Mouse (Mus musculus): ENCODE data around the gene Gm26558. TPM values are rescaled to one million over a fixed set of nuclear protein-coding genes. Genes with fewer than 3 reads are reported as not detected.
A peak's percentile ranks its signal among the peaks of the same experiment; 100 is the strongest.

The Gm26558 gene
- polyA plus RNA-seq (2016; fragmentation: Nextera tagmentation; extraction: Ambion mirVana), result 3.1 and 3.2 TPM in 2 replicates

- DNase-seq (ENCODE audit: extremely low spot score, low spot score), result peak; percentile 66
Observed at GRCm38 (mm10) chr2:70661715-70662495, at the start of gene Gm26558. TSS of gene Gm26558 (minus strand) at chr2:70662108.

DNA sequence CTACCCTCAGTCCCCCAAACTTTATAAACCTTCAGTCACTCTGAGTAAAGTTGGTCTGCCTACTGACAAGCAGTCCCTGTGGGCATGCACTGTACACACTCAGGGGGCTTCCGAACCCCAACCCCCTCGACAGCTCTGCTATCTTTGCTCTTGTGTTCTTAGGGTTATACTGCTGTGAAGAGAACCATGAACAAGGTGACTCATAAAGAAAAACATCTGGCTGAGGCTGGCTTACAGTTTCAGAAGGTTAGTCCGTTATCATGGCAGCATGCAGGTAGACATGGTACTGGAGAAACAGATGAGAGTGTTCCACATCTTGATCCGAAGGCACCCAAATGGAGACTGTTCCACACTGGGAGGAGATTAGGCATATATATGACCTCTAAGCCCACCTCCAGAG is 49.0 kb upstream of the Gm26558 start:
- 95% methylated on average over 4 of the region's 4 CpGs for WGBS
- no peak for DNase-seq (ENCODE audit: extremely low spot score, low spot score)
- H3K27me3 ChIP-seq (ENCODE audit: poor library complexity, severe bottlenecking), result no peaks in the 10 kb centered on the region
- no peaks in the 10 kb centered on the region for H3K4me1 ChIP-seq
- no peak overlapping the region for H3K4me3 ChIP-seq
- peaks cover 67% of the 10 kb centered on the region for H3K36me3 ChIP-seq (replicated peaks)
- no peak overlapping the region for H3K27ac ChIP-seq
- H3K9me3 ChIP-seq, result no peaks in the 10 kb centered on the region

More at GRCm38 (mm10) chr2:70661715-70662495, at the start of gene Gm26558:
- Histone ChIP-seq H3K4me1 (peaks cover 24% of the 10 kb centered on the region), H3K36me3 (replicated peaks) (peaks cover 32% of the 10 kb centered on the region), H3K4me3 (peak within 1 kb of the TSS; percentile 91), H3K27me3 (ENCODE audit: poor library complexity, severe bottlenecking) (no peaks in the 10 kb centered on the region), H3K27ac (peak within 1 kb of the TSS; percentile 94), H3K9me3 (no peaks in the 10 kb centered on the region)
- WGBS, result under 1% methylated on average over 54 of the region's 54 CpGs

- 95% methylated on average over 7 of the region's 7 CpGs for WGBS
Observed at GRCm38 (mm10) chr2:70710236-70710635, 48.3 kb upstream of the Gm26558 start.

DNA sequence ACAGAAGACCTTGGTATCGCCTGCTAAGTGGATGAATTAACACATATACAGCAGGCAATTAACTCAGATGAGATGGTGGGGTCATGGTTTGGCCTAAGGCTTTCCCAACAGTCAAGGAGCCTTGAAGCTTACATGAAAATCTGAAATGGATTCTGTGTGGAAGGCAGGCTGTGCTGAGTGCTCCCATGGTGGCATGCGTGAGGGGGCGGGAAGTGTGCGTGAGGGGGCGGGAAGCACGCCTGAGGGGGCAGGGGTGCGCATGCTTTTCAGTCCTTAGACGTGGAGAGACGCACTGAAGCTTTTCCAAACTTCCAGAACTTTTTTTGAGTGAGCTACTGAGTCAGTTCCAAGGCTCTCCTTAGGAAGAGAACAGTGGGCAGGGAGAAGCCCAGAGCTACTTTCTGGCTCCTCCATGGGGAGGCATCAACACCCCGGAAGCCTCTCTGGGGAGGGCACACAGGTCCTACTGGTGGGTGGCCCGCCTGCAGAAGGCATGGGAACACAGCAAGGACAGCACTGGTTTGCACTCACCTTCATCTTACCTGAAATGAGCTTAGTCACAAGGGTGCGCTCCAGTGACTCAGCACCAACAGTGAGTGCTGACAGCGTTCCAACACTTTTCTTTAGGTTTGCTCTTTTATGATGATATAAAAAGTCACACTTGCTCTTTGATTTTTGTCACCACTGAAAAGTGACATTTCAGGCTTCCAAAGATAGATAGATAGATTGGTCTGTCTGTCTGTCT is 47.2 kb upstream of the Gm26558 start:
- no peak for DNase-seq (ENCODE audit: extremely low spot score, low spot score)
- WGBS, result 84% methylated on average over 13 of the region's 13 CpGs
- peaks cover 11% of the 10 kb centered on the region for H3K4me1 ChIP-seq
- no peaks in the 10 kb centered on the region for H3K9me3 ChIP-seq
- H3K36me3 ChIP-seq (replicated peaks), result peaks cover 50% of the 10 kb centered on the region
- H3K27me3 ChIP-seq (ENCODE audit: poor library complexity, severe bottlenecking), result no peaks in the 10 kb centered on the region
- H3K27ac ChIP-seq, result no peak overlapping the region
- H3K4me3 ChIP-seq, result no peak overlapping the region

More at GRCm38 (mm10) chr2:70710236-70710635, 48.3 kb upstream of the Gm26558 start:
- Histone ChIP-seq H3K9me3 (no peaks in the 10 kb centered on the region), H3K36me3 (replicated peaks) (peaks cover 61% of the 10 kb centered on the region), H3K4me3 (no peak overlapping the region), H3K27ac (no peak overlapping the region), H3K27me3 (ENCODE audit: poor library complexity, severe bottlenecking) (no peaks in the 10 kb centered on the region), H3K4me1 (peaks cover 2% of the 10 kb centered on the region)
- DNase-seq (ENCODE audit: extremely low spot score, low spot score), result no peak

- WGBS, result 63% methylated on average over 5 of the region's 5 CpGs
- H3K4me1 ChIP-seq, result peaks cover 18% of the 10 kb centered on the region
- no peaks in the 10 kb centered on the region for H3K27me3 ChIP-seq (ENCODE audit: poor library complexity, severe bottlenecking)
- no peak overlapping the region for H3K27ac ChIP-seq
- no peaks in the 10 kb centered on the region for H3K9me3 ChIP-seq
- DNase-seq (ENCODE audit: extremely low spot score, low spot score), result no peak
- H3K4me3 ChIP-seq, result no peak overlapping the region
- H3K36me3 ChIP-seq (replicated peaks), result no peaks in the 10 kb centered on the region; the same call in 1 of the 2 replicates
Observed at GRCm38 (mm10) chr2:70702403-70702802, 40.5 kb upstream of the Gm26558 start.

- Histone ChIP-seq H3K9me3 (no peaks in the 10 kb centered on the region), H3K27ac (no peak overlapping the region), H3K27me3 (ENCODE audit: poor library complexity, severe bottlenecking) (no peaks in the 10 kb centered on the region), H3K4me1 (peaks cover 18% of the 10 kb centered on the region), H3K4me3 (no peak overlapping the region), H3K36me3 (replicated peaks) (peaks cover under 1% of the 10 kb centered on the region; the same call in 1 of the 2 replicates)
- 74% methylated on average over 9 of the region's 9 CpGs for WGBS
- DNase-seq (ENCODE audit: extremely low spot score, low spot score), result no peak
Observed at GRCm38 (mm10) chr2:70701571-70701970, 39.7 kb upstream of the Gm26558 start.

GRCm38 (mm10) chr2:70700851-70701250 is 38.9 kb upstream of the Gm26558 start:
- Histone ChIP-seq H3K9me3 (no peaks in the 10 kb centered on the region), H3K4me1 (peaks cover 18% of the 10 kb centered on the region), H3K36me3 (replicated peaks) (peaks cover 4% of the 10 kb centered on the region; the same call in 1 of the 2 replicates), H3K27me3 (ENCODE audit: poor library complexity, severe bottlenecking) (no peaks in the 10 kb centered on the region), H3K27ac (no peak overlapping the region), H3K4me3 (no peak overlapping the region)
- 84% methylated on average over 3 of the region's 3 CpGs for WGBS
- no peak for DNase-seq (ENCODE audit: extremely low spot score, low spot score)

DNA sequence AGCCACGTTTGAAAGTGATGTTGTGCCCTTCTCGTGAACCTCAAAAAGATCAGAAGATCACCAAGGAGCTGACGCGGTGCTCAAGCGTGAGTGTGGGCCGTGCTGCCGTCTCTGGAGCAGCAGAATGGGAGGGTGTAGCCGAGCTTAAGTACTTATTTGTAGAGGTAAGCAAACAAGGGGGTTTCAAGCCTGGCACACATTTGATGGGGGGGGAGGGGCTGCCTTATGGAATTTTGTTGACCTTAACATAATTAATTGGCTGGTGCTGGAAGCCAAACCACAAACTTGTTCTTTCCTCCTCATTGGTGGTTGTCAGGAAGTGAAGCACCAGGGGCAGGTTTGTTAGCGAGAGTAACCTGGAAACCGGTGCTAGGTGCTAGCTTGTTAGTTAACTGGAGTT is 33.8 kb upstream of the Gm26558 start:
- WGBS, result 90% methylated on average over 10 of the region's 10 CpGs

GRCm38 (mm10) chr2:70690195-70690594 is 28.3 kb upstream of the Gm26558 start:
- Histone ChIP-seq H3K36me3 (replicated peaks) (peaks cover 82% of the 10 kb centered on the region), H3K4me3 (no peak overlapping the region), H3K27ac (no peak overlapping the region), H3K4me1 (no peaks in the 10 kb centered on the region), H3K9me3 (no peaks in the 10 kb centered on the region), H3K27me3 (ENCODE audit: poor library complexity, severe bottlenecking) (no peaks in the 10 kb centered on the region)
- 89% methylated on average over 11 of the region's 11 CpGs for WGBS
- no peak for DNase-seq (ENCODE audit: extremely low spot score, low spot score)

More for the DNA sequence above, 33.8 kb upstream of the Gm26558 start:
- no peaks in the 10 kb centered on the region for H3K9me3 ChIP-seq
- H3K36me3 ChIP-seq (replicated peaks), result peaks cover 35% of the 10 kb centered on the region
- H3K27me3 ChIP-seq (ENCODE audit: poor library complexity, severe bottlenecking), result no peaks in the 10 kb centered on the region
- no peak overlapping the region for H3K4me3 ChIP-seq
- no peak for DNase-seq (ENCODE audit: extremely low spot score, low spot score)
- no peak overlapping the region for H3K27ac ChIP-seq
- no peaks in the 10 kb centered on the region for H3K4me1 ChIP-seq

DNA sequence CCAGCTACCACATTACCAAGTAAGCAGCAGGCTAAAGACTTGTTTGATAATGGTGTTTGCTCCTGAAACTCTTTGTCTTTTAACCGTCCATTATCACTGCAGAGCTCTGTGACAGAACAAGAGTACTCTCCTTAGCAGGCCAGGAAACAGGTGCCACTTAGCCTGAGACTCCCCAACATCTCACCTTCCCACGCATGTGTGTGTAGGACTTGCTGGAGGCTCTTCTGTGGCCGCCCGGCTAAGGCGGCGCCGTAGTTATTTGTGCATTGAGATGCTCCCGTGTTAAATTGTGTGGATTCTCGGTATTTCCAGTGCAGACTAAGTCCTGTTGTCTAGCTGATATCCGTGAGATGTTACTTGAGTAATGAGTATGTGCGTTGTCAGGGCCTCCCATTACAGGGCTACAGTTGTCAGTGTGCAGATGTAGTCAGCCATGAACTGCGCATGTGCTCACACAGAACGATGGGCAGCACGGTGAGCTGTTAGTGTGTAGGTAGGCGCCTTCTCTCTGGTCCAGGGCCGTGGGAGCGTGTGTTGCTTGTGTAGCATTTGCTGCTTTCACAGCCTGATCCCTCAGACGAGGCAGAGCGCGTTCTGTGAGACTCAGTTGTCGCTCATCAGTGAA is 26.7 kb upstream of the Gm26558 start:
- Histone ChIP-seq H3K27ac (no peak overlapping the region), H3K4me1 (no peaks in the 10 kb centered on the region)
- WGBS, result 95% methylated on average over 21 of the region's 21 CpGs

GRCm38 (mm10) chr2:70682324-70682723 is 20.4 kb upstream of the Gm26558 start:
- H3K27ac ChIP-seq, result no peak overlapping the region
- peaks cover 96% of the 10 kb centered on the region for H3K36me3 ChIP-seq (replicated peaks)
- H3K27me3 ChIP-seq (ENCODE audit: poor library complexity, severe bottlenecking), result no peaks in the 10 kb centered on the region
- no peaks in the 10 kb centered on the region for H3K9me3 ChIP-seq
- WGBS, result 96% methylated on average over 2 of the region's 2 CpGs
- DNase-seq (ENCODE audit: extremely low spot score, low spot score), result no peak
- H3K4me1 ChIP-seq, result no peaks in the 10 kb centered on the region
- H3K4me3 ChIP-seq, result no peak overlapping the region

More for the DNA sequence above, 26.7 kb upstream of the Gm26558 start:
- no peaks in the 10 kb centered on the region for H3K27me3 ChIP-seq (ENCODE audit: poor library complexity, severe bottlenecking)
- H3K9me3 ChIP-seq, result no peaks in the 10 kb centered on the region
- no peak overlapping the region for H3K4me3 ChIP-seq
- DNase-seq (ENCODE audit: extremely low spot score, low spot score), result no peak
- H3K36me3 ChIP-seq (replicated peaks), result peaks cover 97% of the 10 kb centered on the region

GRCm38 (mm10) chr2:70673445-70674126 is 11.7 kb upstream of the Gm26558 start:
- Histone ChIP-seq H3K4me3 (no peak overlapping the region), H3K27ac (no peak overlapping the region), H3K36me3 (replicated peaks) (peaks cover 9% of the 10 kb centered on the region), H3K4me1 (0 out of 2 replicates have a peak, but pooled peaks cover 5% of the 10 kb centered on the region), H3K9me3 (no peaks in the 10 kb centered on the region), H3K27me3 (ENCODE audit: poor library complexity, severe bottlenecking) (no peaks in the 10 kb centered on the region)
- WGBS, result 90% methylated on average over 7 of the region's 7 CpGs
- DNase-seq (ENCODE audit: extremely low spot score, low spot score), result no peak
